Mouse (Mus musculus) T-helper 2 cell (primary cell): ENCODE data around the gene Gm27027.

Experiments
- in situ Hi-C: fragments of 300-600 bp; cut with MboI, MseI; formaldehyde crosslinking; loops from one replicate; pipeline ENCODE4 v1.15.1; 2025; ENCODE audit warnings: high pct_unique_total_duplicates

Gm27027 gene

DNA sequence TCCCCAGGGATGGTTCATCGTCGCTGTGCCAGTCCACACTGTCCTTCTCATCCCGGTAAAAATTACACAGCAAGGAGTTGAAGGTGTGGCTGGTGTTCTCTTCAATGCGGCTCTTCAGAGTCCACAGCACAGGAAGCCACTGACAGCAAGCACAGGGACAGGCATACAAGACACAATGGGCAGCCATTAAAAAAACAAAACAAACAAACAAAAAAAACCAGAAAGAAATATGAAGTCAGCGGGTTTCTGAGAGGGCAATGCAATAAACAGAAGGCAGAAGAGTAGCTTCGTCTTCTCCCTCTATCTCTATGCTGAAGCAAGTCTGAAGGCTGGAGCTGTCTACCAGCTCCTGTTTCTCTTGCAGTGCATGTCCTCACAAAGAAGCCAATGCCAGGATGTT lies at the start of gene Gm27027:
TSS of gene Gm27027 (minus strand) at position 101 of the 400 bp plus-strand sequence.
- in situ Hi-C loops: no loop called here

DNA sequence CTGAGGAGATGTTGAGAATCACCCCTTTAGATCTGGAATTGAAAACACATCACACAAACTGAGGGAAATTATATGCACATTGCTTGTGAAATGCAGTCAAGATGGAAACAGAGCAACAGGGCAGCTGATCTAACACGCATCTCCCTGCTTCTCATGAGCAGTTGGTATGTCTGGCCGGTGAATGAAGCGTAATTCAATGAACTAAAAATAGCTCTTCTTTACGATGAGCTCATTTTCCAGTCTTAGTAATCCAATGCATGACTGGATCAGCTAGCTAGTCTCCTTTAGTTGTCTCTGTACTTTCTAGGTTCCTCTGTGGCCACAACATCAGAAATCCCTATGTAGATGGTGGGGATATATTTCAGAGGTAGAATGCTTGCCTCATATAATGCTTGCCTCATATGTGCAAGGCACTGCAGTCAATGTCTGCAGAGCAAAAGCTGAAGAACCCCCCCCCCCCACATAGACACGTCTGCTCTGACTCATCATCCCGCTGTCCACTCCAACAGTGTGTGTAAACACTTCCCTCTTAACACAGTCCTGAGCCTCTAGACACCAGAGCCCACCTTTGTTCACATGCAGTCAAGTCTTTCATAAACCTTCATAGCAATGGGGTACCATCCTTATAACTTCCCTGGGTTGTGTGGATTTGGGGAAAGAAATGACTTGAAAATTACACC lies 49.4 kb upstream of the Gm27027 start:
- in situ Hi-C loops: no loop called here

GRCm38 (mm10) chr2:94044174-94044573 lies 48.0 kb upstream of the Gm27027 start:
- in situ Hi-C loops: no loop called here

- in situ Hi-C loops: no loop called here
Measured at GRCm38 (mm10) chr2:94043662-94044061, 47.5 kb upstream of the Gm27027 start.

GRCm38 (mm10) chr2:94042461-94042860 lies 46.3 kb upstream of the Gm27027 start:
- in situ Hi-C loops: no loop called here

- in situ Hi-C loops: no loop called here
Measured at GRCm38 (mm10) chr2:94040391-94041125, 44.4 kb upstream of the Gm27027 start.

DNA sequence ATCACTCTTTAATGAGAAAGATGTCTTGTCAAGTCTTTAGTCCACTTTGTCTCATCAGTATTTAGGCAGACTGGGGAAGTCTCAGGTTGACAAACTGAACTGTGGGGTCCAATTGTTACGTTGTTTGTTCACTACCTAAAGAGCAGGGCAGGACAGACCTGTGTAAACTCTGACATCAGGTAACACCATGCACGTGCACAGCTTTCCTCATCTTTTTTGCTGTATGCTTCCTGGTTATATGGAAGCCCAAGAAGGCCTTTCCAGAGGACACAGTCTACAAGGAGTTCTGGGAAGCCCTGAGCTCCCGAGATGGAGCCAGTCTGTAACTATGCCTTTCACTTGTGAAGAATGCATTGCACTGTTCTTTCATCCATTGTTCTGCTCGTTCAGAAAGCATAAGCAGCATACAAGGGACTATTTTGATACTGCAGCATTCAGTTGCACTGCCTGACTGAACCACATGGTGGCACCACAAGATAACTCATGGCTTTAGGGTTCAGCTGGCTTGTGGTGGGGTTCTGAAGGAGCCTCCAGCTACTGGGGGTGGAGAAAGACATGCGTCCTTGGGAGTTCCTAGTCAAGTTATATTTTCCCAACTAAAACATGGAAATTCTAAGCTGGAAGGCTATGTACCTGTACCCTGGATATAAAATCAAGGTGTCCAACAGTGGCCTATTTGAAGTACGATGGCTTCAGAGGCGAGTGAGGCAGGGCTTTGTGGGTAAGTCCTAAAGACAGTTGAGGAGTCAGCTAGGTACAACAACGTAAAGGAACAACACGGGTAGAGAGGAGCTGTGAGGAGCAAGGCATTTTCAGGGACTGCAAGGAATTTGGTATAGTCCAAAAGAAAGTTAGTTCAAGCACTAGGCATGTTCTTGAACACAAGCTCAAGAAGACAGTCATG lies 39.5 kb upstream of the Gm27027 start:
- in situ Hi-C loops: loop anchor here (5.0 kb wide), 1 partner anchor 212 kb away; no protein-coding TSS in a partner anchor

DNA sequence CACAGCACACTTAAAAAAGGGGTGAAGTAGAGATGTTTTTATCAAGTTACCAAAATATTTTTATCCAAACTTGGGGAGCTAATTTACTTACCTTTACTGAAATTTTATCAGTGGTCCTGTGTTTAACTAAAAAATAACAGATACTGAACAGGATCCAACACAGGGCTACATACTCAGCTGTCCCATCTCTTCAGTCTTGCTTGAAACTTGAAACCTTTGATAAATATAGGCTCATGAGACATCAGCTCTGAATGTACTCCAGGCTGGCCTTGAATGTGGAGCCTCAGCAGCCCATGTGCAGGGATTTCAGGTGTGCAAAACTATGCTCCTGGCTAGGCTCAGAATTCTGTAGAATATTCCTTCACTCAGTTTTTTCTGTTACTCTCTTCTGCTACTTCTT lies 34.4 kb upstream of the Gm27027 start:
- in situ Hi-C loops: no loop called here

GRCm38 (mm10) chr2:94024637-94025036 lies 28.5 kb upstream of the Gm27027 start:
- in situ Hi-C loops: no loop called here

DNA sequence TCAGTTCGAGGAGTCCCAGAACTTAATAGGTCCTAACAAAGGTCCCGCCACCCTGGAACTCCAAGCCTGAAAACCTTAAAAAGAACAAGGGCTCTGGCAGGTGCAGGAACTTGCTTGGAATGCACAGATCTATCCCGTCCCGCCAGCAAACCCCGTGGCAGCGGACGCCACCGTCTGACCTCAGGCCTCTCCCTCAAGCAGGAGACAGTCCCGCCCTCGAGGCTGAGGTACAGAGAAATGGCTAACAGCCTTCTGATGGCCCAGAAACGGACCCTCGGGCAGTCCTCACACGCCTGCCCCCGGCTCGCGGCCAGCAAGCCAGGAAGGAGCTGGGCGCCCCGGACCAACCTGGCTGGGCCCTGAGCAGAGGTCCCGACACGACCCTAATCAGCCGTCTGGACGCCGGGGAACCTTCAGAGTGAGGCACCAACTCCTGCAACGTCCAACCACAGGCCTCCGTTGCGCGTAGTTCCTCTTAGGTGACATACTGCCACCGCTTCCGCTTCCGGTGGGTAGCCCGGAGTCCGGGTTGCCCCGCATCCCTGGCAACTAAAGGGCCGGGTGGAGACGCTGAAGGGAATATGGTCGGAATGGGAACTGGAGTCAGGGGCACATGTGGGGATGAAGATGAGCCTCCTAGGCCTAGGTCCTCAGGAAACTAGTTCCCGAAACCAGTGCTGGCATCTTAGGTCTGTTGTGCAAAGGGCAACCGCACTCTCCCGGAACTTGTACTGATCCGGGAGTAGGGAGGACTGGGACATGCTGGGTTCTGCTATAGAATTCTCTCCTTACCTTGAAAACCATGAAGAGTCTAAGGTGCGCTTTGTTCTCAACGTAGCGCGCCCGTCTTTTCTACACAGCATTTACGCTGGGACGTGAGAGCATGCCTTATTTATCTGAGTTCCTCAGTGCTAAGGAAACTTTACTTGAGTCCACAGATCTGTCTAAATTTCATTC lies 14.5 kb upstream of the Gm27027 start, which contains the start of gene Alkbh3:
TSS of gene Alkbh3 (minus strand) at position 473 of the 957 bp plus-strand sequence.
- in situ Hi-C loops: no loop called here

- in situ Hi-C loops: loop anchor here (5.0 kb wide), 1 partner anchor 145 kb away; no protein-coding TSS in a partner anchor
Measured at GRCm38 (mm10) chr2:94002331-94002730, 6.2 kb upstream of the Gm27027 start.

GRCm38 (mm10) chr2:94001918-94002317 lies 5.8 kb upstream of the Gm27027 start:
- in situ Hi-C loops: loop anchor here (5.0 kb wide), 1 partner anchor 145 kb away; no protein-coding TSS in a partner anchor

DNA sequence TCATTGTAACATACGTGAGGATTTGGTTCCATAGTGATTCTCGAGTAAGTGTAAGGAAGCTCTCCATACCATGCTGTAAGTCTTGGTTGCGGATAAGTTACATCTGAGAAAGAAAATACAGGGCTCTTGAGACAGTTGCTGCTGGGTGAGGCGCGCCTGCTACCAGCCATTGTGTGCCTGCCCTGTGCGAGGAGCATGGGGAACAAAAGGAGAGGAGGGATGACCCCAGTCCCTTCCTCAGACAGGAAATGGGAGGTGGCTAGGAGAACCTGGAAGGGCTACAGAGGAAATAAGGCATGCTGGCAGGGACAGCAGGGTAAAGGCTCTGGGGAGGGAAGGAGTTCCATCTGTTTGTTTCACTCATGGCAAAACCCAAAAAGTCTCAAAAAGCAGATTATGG lies 5.3 kb upstream of the Gm27027 start:
- in situ Hi-C loops: loop anchor here (5.0 kb wide), 1 partner anchor 144 kb away; no protein-coding TSS in a partner anchor

- in situ Hi-C loops: no loop called here
Measured at GRCm38 (mm10) chr2:93992810-93993209, 3.3 kb downstream of the Gm27027 start.

- in situ Hi-C loops: no loop called here
Measured at GRCm38 (mm10) chr2:93992259-93992658, 3.9 kb downstream of the Gm27027 start.

DNA sequence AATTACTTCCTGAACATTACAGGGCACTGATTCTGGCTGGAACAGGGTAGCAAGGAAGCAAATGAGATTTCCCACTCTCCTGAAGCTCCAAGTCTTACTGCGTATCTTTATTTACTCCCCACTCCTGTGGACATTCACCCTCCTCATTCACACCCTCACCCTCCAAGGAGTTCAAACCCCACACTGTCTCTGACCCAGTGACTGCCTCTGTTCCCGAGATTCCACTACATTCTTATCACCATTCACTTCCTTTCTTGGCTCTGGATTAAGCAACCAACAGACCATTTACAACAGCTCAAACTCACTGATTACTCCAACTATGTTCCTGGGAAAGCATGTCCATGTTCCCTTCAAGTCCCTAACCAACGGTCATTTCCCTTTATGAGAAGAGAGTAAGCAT lies 4.8 kb downstream of the Gm27027 start:
- in situ Hi-C loops: no loop called here

DNA sequence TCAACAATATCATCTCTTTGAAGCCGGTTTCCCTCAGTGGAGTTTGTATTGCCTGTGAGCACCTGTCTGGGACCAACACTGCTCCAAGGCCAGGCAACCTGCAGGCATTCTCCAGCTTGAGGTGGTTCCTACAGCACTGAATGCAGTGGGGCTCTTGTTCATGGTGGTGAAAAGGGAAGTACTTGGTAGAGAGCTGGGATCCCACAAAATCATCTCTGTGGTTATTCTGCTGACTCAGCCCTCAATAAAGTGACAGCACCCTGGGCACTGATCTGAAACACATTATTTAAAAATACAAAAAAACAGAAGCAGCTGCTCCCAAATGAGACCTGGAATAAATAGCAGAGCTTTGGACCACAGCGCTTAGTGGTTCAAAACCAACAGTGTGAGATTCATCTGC lies 7.7 kb downstream of the Gm27027 start:
- in situ Hi-C loops: no loop called here

GRCm38 (mm10) chr2:93982457-93983235 lies 13.5 kb downstream of the Gm27027 start:
- in situ Hi-C loops: no loop called here

- in situ Hi-C loops: no loop called here
Measured at GRCm38 (mm10) chr2:93979249-93980120, 16.7 kb downstream of the Gm27027 start.
